Mouse (Mus musculus) CD4-positive, CD25-positive, alpha-beta regulatory T cell, adult 2 months (primary cell): ENCODE data around the gene Ndufa4l2.

ENCODE experiments used
- DNase-seq: peaks from one replicate; pipeline ENCODE4 v3.0.0-alpha.2; 2012; ENCODE audit warnings: low read depth, low spot score

The Ndufa4l2 gene

DNA sequence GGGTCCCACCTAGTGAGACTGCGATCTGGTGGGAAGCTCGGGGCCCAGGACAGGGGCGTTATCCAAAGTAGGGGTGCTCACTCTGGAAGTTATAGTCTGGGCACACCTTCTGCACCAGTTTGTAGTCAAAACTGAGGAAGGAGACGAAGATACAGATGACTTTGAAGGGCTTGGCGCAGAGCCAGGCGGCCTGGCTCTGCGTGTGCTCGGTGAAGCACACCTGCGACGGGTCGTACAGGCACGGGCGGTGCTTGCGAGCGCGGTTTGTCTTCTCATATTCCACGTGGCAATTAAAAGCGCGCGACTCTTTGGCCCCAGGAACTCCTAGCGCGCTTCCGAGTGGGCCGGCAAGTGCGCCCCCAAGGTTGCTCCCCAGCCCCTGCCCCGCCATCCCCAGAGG is 11.3 kb downstream of the Ndufa4l2 start:
- DNase-seq, result peak; percentile 73

- DNase-seq, result peak; percentile 56
Measured at GRCm38 (mm10) chr10:127526681-127527080, 11.9 kb downstream of the Ndufa4l2 start.

DNA sequence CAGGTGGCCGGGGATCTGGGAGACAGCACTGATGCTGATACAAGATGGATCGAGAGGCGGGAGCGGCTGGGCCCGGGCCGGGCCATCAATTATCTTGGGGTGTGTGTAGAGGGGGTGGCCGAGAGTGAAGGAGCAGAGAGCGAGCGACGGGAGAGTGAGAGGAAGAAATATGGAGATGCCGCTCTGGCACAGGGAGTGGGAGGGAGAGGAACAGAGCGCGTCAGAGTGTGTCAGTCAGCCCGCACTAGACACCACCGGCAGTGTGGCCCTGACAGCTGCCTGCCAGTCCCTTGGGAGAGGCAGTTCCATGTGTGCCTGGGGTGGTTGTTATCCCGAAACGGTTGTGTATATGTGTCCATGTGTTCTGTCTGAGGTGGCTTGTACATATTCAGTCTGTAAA is 12.7 kb downstream of the Ndufa4l2 start:
- no peak for DNase-seq

GRCm38 (mm10) chr10:127530945-127531344 is 16.2 kb downstream of the Ndufa4l2 start:
- DNase-seq, result no peak

DNA sequence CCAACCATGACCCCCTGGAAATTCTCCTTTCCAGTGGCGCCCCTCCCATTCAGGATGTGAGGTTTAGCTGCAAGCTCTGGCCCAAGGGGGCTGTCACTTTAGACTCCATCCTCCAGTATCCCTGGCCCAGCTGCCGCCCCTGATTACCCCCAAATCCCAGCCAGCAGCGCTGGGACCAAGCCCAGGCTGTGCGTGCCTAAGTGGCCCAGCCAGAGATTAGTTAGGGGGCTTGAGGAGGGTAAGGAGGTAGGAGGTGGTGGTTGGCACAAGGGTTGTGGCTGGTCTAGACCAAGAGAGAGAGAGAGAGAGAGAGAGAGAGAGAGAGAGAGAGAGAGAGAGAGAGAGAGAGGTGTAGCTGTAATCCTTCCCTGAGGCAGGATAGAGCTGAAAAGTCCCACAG is 16.8 kb downstream of the Ndufa4l2 start:
- no peak for DNase-seq

- peak; percentile 51 for DNase-seq
Measured at GRCm38 (mm10) chr10:127534036-127534928, 19.5 kb downstream of the Ndufa4l2 start, which contains the start of gene Nxph4. TSS of gene Nxph4 (minus strand) at chr10:127534559.

DNA sequence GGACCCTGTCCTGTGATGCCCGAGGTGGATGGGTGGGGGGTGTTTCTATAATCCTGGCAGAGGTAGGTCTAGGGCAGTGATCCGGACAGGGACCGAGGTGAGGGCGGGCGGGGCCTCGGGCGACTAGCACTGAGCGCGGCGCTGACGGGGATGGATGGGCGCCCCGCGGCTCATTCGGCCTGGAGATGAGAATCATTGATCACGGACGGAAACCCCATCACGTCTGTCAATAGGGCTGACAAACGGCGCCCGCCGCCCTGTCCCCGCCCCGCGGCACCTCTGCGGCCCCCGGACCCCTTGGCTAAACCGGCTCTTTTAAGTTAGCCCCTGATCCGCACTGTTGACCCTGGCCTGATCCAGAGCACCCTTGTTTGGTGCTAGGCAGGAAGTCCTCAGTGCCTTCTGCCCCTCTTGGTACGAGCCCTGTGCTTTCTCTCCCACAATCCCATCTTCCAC is 20.2 kb downstream of the Ndufa4l2 start:
- DNase-seq, result peak; percentile 36

DNA sequence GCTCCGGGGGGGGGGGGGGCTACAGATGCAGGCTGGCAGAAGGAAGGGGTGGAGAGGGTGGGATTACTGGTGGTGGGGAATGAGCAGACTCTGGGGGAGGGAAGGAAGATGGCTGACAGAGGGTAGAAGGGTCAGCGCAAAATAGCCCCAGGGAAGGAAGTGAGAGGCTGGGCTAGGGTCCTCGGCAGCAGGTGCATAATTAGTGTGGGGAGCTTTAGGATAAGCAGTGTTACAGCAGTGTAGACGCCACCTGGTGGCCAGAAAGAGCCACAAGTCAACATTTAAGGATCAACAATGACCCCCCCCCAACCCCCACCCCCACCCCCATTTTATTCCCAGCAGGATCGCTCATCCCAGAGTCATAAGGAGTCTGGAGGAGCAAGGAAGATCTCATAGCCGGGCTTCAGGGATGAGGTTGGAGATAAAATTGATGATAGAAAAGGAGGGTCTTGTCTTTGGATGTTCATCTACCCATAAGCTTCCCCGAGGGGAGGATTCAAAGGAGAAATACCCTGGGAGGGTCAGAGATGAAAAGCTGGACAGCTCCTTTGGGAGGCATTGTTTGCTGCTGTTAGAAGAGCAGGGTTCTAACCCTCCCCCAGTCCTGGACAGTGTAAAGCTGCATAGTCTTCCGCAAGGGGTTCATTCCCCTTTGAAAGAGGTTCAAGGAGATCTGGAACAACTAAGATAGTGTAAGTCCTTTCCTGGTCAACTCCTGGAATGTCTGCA is 22.0 kb downstream of the Ndufa4l2 start:
- peak; percentile 83 for DNase-seq

DNA sequence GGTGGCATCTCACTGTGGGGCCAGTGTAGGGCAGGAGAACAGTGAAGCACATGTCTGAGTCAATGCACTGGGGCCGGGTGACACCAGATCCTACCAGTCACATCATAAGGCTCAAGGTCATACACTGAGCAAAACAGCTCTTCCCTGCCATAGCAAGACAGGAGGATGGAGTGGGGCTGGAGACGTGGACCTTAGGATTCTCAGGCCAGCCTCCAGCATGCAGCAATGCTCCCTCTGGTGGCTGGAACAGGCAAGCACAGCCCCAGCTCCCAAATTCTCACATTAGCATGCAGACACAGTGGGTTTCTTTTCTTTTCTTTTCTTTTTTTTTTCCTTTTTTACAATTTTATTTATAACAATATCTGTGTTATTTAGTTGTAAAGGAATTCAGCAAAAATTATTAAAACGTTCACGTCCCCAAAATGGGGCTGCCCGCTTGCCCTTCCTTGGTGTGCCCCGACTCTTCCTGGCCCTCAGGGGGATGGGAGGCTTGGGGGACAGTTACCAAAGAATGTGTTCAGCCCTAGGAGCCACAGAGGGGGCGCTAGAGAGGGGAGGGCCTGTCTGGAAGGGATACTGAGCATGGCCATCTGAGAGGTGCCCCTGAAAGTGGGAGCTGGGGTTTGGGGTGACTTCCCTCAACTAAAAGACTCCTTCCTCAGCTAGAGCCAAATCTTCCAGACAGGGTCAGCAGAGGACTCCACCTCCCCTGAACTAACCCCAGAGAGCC is 23.3 kb downstream of the Ndufa4l2 start:
- DNase-seq, result peak; percentile 78

- DNase-seq, result no peak
Measured at GRCm38 (mm10) chr10:127541510-127541909, 26.7 kb downstream of the Ndufa4l2 start.

GRCm38 (mm10) chr10:127542084-127542483 is 27.3 kb downstream of the Ndufa4l2 start:
- no peak for DNase-seq

GRCm38 (mm10) chr10:127542720-127543119 is 28.0 kb downstream of the Ndufa4l2 start:
- DNase-seq, result no peak

DNA sequence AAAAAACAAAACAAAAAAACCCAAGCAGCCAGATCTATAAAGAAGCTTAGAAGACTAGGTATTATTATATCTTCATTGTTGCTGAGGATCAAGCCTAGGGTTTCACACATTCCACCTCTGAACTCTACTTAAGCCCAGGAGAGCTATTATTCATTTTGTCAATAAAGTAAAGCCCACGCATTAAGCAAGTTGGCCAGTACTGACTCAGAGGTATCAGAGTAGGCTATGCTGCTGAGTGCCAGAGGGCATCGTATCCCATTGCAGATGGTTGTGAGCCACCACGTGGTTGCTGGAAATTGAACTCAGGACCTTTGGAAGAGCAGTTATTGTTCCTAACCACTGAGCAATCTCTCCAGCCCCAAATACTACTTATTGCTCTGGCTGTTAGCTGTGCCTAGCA is 29.1 kb downstream of the Ndufa4l2 start:
- no peak for DNase-seq

DNA sequence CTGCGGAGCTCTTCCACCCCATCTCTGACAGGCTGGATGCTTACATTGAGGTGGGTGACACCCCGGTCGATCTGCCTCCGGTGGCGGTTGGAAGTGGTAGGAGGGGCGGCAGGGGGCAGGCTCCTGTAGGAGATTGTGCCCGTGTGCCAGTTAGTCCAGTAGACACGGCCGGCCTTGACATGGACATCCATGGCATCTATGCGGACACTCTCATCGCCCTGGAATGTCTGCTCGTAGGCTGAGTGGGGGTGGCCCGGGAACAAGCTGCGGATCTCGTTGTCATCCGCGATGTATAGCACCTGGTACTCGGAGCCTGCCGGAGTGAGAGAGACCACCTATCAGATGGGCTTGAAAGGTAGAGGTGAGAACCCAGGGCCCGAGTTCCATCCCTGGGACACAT is 29.6 kb downstream of the Ndufa4l2 start:
- no peak for DNase-seq

DNA sequence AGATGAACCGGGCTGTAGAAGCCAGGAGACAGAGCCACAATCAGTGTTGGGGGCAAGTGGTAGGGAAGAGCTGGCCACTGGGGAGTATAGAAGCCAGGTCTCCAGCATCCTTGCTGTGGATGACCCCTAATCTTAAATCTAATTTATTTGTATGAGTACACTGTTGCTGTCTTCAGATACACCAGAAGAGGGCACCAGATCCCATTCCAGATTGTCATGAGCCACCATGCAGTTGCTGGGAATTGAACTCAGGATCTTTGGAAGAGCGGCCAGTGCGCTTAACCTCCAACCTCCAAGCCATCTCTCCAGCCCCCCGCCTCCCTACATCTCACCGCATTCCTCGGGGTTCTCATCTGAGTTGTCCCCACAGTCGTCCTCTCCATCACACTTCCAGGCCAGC is 31.7 kb downstream of the Ndufa4l2 start:
- DNase-seq, result peak; percentile 27

DNA sequence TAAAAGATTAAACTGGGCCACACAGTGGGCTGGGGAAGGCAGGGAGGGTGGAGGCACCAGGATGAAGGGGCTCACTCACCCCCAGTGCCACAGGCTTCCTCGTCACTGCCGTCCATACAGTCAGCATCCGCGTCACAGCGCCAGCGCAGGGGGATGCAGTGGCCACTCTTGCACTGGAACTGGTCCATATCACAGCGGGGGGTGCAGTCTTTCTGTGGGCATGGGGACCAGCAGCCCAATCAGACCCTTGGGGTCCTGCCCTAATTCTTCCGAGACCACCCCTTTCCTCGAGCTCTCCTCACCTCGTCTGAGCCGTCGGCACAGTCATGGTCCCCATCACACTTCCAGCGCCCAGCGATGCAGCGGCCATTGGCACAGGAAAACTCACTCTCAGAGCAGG is 33.5 kb downstream of the Ndufa4l2 start:
- DNase-seq, result no peak

- DNase-seq, result no peak
Measured at GRCm38 (mm10) chr10:127549892-127550291, 35.1 kb downstream of the Ndufa4l2 start.

- DNase-seq, result peak; percentile 36
Measured at GRCm38 (mm10) chr10:127555703-127556102, 40.9 kb downstream of the Ndufa4l2 start.

GRCm38 (mm10) chr10:127557397-127557796 is 42.6 kb downstream of the Ndufa4l2 start:
- DNase-seq, result peak; percentile 42

DNA sequence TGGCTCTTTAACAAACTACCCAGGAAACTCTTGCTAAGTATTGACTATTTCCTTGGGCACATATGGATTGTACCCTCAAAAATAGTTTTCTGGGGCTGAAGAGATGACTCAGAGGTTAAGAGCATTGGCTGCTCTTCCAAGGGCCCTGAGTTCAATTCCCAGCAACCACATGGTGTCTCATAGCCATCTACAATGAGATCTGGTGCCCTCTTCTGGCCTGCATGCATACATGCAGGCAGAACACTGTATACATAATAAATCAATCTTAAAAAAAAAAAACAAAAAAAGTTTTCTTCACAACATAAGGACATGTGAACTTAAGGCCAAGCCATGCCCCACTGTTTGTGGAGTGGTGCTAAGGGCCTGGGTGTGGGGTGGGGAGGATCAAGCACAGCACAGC is 46.4 kb downstream of the Ndufa4l2 start:
- DNase-seq, result no peak

DNA sequence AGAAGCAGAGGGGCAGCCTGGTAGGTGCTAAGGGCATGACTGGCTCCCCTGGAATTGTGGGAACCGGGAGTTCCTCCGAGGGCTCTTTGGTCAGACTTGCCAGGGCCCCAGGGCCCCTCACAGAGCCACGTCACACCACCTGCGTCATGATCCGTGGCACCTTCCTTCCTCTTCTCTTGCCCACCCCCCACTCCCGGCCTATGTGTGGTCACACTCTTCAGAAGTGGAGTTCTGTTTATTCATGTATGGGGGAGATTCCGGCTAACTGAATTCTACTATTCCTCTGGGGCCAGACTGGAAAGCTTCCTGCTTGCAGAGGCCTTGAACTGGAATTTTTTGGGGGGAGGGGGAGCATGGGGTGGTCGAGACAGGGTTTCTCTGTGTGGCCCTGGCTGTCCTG is 49.1 kb downstream of the Ndufa4l2 start:
- no peak for DNase-seq

GRCm38 (mm10) chr10:127564301-127564700 is 49.5 kb downstream of the Ndufa4l2 start:
- DNase-seq, result no peak
